Mouse (Mus musculus) liver, postnatal 0 days (tissue): ENCODE data around the gene Dhrs3. TPM values are rescaled to one million over a fixed set of nuclear protein-coding genes. Genes with fewer than 3 reads are reported as not detected.
A peak's percentile ranks its signal among the peaks of the same experiment; 100 is the strongest.

Source experiments
- ATAC-seq: fragments of 200-750 bp; cut with Nextera tagmentation; 2 replicates; pipeline ENCODE4 v1.8.0; 2017; ENCODE audit warnings: mild to moderate bottlenecking, moderate library complexity
- DNase-seq: peaks from one replicate; pipeline ENCODE4 v3.0.0-alpha.2; 2016
- H3K27ac ChIP-seq: fragments of 300-500 bp; sonication (generic); 2 replicates; pipeline ENCODE4 v1.5.1; 2014; ENCODE audit warnings: antibody characterized with exemption, moderate library complexity, mild to moderate bottlenecking, low read depth
- H3K27me3 ChIP-seq: fragments of 300-500 bp; sonication (generic); 2 replicates; pipeline ENCODE4 v1.6.1; 2014; ENCODE audit warnings: low read length, control low read depth, mixed read lengths; ENCODE audit not compliant: insufficient read depth
- H3K36me3 ChIP-seq: fragments of 300-500 bp; sonication (generic); replicated peaks from 2 replicates; pipeline ENCODE4 v1.6.1; 2014; ENCODE audit warnings: mild to moderate bottlenecking, control low read depth, low read length, moderate library complexity, mixed read lengths; ENCODE audit not compliant: insufficient read depth
- H3K4me1 ChIP-seq: fragments of 300-500 bp; sonication (generic); 2 replicates; pipeline ENCODE4 v1.6.1; 2014; ENCODE audit warnings: antibody characterized with exemption, mild to moderate bottlenecking, control low read depth; ENCODE audit not compliant: insufficient read depth
- H3K4me2 ChIP-seq: fragments of 300-500 bp; sonication (generic); 2 replicates; pipeline ENCODE4 v1.6.1; 2014; ENCODE audit warnings: low read depth, mild to moderate bottlenecking, low read length, moderate library complexity, mixed read lengths
- H3K4me3 ChIP-seq: fragments of 300-500 bp; sonication (generic); 2 replicates; pipeline ENCODE4 v1.5.1; 2014; ENCODE audit warnings: low read depth, low read length
- H3K9ac ChIP-seq: fragments of 300-500 bp; sonication (generic); replicated peaks from 2 replicates; pipeline ENCODE4 v1.6.1; 2014; ENCODE audit warnings: mild to moderate bottlenecking, moderate library complexity
- H3K9me3 ChIP-seq: fragments of 300-500 bp; sonication (generic); 2 replicates; pipeline ENCODE4 v1.6.1; 2016; ENCODE audit warnings: mild to moderate bottlenecking, control low read depth, low read length, mixed read lengths
- CTCF ChIP-seq: sonication (generic); IDR thresholded peaks from 2 replicates; pipeline ENCODE4 v1.5.1; 2016; ENCODE audit warnings: antibody characterized with exemption, low read depth
- EP300 ChIP-seq: IDR thresholded peaks from 2 replicates; pipeline ENCODE4 v1.6.1; 2016; ENCODE audit warnings: antibody characterized with exemption, low read depth, mild to moderate bottlenecking
- WGBS: fragments of 180-500 bp; shearing (Covaris S2); extraction: QIAGEN DNeasy Blood & Tissue Kit; methylation state at CpG from one replicate; pipeline ENCODE4 v1.1.7; 2014; ENCODE audit not compliant: insufficient replicate concordance; 5-methylcytosine and 5-hydroxymethylcytosine counted together
- polyA plus RNA-seq: library from polyadenylated mRNA; unstranded; fragments of >200 nt; fragmentation: Nextera tagmentation; extraction: Ambion mirVana; gene quantifications from 2 replicates; pipeline ENCODE4 v1.2.1, GENCODE M21; 2015

Gene Dhrs3
- polyA plus RNA-seq, 1 experiment from 2014 or later: 49.8 TPM

DNA sequence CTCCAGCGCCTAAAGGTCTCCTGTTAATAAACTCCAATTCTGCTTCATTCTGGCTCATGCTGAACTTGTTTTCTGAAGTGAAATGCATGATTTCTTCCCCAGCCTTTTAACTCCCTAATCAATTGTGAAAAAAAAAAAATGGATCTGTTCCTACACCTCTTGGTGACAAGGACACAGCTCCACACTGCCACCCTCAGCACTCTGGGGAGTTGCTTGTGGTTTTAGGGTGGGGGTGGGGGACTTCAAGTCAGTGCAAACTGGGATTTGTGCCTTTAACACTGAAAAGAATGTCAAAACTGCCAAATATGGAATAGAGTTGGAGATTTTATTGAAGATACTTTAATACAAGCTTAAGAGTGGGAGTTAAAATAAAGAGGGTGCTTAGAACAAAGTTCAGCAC lies 13.1 kb upstream of the Dhrs3 start:
- no peak for TF ChIP-seq CTCF
- TF ChIP-seq EP300: no peak
- WGBS: 58% methylated on average over 1 of the region's 1 CpGs
- Histone ChIP-seq H3K4me1 (no peaks in the 10 kb centered on the region), H3K9me3 (no peaks in the 10 kb centered on the region), H3K4me2 (no peak overlapping the region), H3K27me3 (no peaks in the 10 kb centered on the region), H3K27ac (no peak overlapping the region), H3K4me3 (no peak overlapping the region), H3K9ac (no peak overlapping the region), H3K36me3 (no peaks in the 10 kb centered on the region)
- ATAC-seq: no peak
- no peak for DNase-seq

DNA sequence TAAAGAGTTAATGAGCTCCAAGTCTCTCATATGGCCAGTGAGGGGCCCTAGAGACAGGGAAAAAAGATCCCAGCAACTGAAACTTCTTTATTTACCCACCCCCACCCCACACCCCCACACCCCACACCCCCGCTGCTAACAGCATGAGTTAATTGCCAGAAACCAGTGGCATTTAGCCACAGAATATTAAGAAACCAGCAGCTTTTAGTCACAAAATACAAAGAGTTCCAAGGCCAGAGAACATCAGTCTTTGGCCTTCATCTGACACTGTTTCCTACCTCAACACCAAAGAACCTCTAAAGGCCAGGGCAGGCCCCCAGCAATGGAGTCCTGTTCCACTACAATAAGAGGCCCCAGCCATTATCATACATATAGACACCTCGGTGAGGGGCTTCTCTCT lies 11.3 kb upstream of the Dhrs3 start:
- Histone ChIP-seq H3K9ac (no peak overlapping the region), H3K4me1 (no peaks in the 10 kb centered on the region), H3K36me3 (no peaks in the 10 kb centered on the region), H3K27me3 (no peaks in the 10 kb centered on the region), H3K27ac (no peak overlapping the region), H3K9me3 (no peaks in the 10 kb centered on the region), H3K4me2 (no peak overlapping the region), H3K4me3 (no peak overlapping the region)
- no peak for DNase-seq
- WGBS: 80% methylated on average over 2 of the region's 2 CpGs
- ATAC-seq: no peak
- TF ChIP-seq CTCF: no peak
- TF ChIP-seq EP300: no peak

DNA sequence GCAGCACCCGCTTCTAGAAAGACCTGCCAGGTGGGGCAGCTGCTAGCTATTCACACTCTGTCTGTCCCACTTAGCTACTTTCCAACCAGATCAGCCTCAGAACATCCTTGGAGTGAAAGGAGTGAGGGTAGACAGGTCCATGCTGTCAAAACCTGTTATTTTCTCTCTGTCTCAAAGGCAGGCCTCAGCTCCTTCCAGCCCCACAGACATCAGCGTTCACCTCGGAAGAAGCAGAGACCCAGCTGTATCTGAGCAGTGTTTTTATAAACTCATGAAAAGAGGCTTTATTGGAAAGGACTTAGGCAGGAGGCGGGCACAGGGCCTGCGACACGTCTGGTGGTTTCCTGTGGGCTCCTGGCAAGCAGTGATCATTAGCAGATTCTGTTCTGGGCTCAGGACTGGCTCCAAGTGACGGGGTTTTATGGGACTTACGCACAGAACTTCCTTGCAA lies 9.7 kb upstream of the Dhrs3 start:
- H3K27me3 ChIP-seq: no peaks in the 10 kb centered on the region
- no peaks in the 10 kb centered on the region for H3K36me3 ChIP-seq
- TF ChIP-seq EP300 (no peak), CTCF (no peak)
- no peak overlapping the region for H3K4me3 ChIP-seq
- ATAC-seq: no peak
- no peak overlapping the region for H3K27ac ChIP-seq
- H3K4me1 ChIP-seq: no peaks in the 10 kb centered on the region
- H3K9ac ChIP-seq: no peak overlapping the region
- no peaks in the 10 kb centered on the region for H3K9me3 ChIP-seq
- 59% methylated on average over 8 of the region's 8 CpGs for WGBS
- H3K4me2 ChIP-seq: no peak overlapping the region
- DNase-seq: no peak

DNA sequence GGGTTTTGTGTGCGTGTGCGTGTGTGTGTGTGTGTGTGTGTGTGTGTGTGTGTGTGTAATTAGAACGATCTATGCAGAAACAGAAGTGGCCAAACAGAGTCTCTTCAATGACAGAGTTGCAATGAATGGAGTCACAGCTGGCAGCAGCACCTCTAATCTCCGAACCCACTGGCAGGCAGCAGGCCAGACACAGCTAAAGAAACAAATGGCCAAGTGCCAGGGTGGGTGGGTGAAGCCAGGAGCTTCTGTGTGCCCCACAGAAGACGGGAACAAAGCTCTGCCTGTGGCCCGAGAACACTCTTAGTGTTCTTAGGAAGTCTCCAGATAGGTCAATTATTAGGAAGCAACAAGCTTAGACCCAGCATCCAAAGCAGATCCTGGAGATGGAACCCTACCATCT lies 6.2 kb upstream of the Dhrs3 start:
- no peaks in the 10 kb centered on the region for H3K27me3 ChIP-seq
- DNase-seq: no peak
- no peak overlapping the region for H3K4me2 ChIP-seq
- no peaks in the 10 kb centered on the region for H3K9me3 ChIP-seq
- peaks cover 8% of the 10 kb centered on the region for H3K4me1 ChIP-seq
- H3K4me3 ChIP-seq: no peak overlapping the region
- ATAC-seq: no peak
- no peaks in the 10 kb centered on the region for H3K36me3 ChIP-seq
- H3K27ac ChIP-seq: no peak overlapping the region
- H3K9ac ChIP-seq: no peak overlapping the region
- no peak for TF ChIP-seq EP300
- no peak for TF ChIP-seq CTCF
- 58% methylated on average over 6 of the region's 6 CpGs for WGBS

DNA sequence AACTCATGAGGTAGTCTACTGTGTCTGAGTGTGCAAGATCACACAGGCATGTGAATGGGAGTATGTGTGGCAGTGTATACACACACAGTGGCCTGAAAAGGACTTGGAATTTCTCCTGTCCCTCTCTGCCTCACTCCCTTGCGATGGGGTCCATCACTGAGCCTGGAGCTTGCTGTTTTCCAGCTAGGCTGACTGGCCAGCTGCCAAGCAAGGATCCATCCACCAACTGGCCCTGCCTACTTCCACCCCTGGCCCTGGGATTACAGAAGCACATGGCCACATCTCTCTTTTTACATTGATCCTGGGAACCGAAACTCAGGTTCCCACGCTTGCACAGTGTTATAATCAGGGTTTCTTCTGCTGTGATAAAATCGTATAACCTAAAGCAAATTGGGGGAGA lies 3.9 kb upstream of the Dhrs3 start:
- Histone ChIP-seq H3K4me1 (peaks cover 11% of the 10 kb centered on the region), H3K36me3 (no peaks in the 10 kb centered on the region), H3K4me2 (no peak overlapping the region), H3K4me3 (no peak overlapping the region), H3K9me3 (no peaks in the 10 kb centered on the region), H3K9ac (no peak overlapping the region), H3K27ac (no peak overlapping the region), H3K27me3 (no peaks in the 10 kb centered on the region)
- DNase-seq (peak; percentile 60), ATAC-seq (no peak)
- 65% methylated on average over 4 of the region's 4 CpGs for WGBS
- TF ChIP-seq CTCF: no peak
- no peak for TF ChIP-seq EP300

DNA sequence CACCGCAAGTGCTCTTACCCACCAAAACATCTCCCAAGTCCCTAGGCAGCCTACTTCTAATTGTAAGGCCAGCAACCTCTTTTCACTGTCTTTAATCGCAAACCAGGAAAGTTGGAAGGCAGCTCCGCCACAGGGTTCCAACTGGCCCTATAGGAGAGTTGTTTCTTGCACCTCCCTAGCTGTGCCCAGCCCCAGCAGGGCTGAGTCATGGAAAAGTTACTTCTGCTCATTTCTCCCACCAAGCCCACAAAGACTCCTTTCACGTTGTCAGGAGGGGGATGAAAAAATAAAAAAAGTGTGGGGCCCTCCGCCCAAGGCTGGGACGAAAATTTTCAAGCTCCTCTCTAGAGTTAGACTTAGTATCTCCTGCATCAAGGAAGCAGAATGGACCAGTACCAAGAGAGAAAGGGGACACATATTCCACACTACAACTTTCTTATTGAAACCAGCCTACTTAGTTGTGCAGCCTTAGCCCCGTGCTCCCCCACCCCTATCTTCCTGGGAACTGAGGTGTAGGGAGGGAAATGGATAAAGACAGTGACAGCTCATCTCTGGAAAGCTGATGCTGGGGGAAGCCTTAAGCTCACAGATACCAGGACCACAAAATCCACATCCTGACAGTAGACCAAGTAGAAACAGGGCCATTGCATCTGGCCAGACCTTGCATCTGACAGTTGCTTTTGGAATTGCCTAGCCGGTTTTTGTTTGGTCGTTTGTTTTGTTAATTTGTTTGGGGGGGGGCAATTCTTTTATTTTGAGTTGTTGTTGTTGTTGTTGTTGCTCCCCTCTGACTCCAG lies 2.9 kb upstream of the Dhrs3 start:
- H3K4me2 ChIP-seq: no peak overlapping the region
- no peak for ATAC-seq

More for the DNA sequence above, 2.9 kb upstream of the Dhrs3 start:
- Histone ChIP-seq H3K36me3 (no peaks in the 10 kb centered on the region), H3K27ac (no peak overlapping the region), H3K9me3 (no peaks in the 10 kb centered on the region), H3K4me1 (peaks cover 11% of the 10 kb centered on the region), H3K4me3 (no peak overlapping the region), H3K27me3 (no peaks in the 10 kb centered on the region), H3K9ac (no peak overlapping the region)
- WGBS: 78% methylated on average over 9 of the region's 9 CpGs
- DNase-seq: no peak
- TF ChIP-seq EP300: no peak
- no peak for TF ChIP-seq CTCF
